Mouse (Mus musculus): ENCODE measurements at regions not wholly inside any gene's neighbourhood (a gene's known extent, or its start where the extent isn't known, plus 50 kb on each side); places are given as distances from the start of the nearest gene placed in this dataset. TPM values are rescaled to one million over a fixed set of nuclear protein-coding genes. Genes with fewer than 3 reads are reported as not detected.

- Histone ChIP-seq H3K4me2 (ENCODE audit: low read depth, low read length) (no peak overlapping the region), H3K36me3 (ENCODE audit: control insufficient read depth, insufficient read depth, low read length) (no peaks in the 10 kb centered on the region), H3K4me1 (replicated peaks; ENCODE audit: control insufficient read depth, insufficient read depth, low read length) (peaks cover 7% of the 10 kb centered on the region; the same call in 1 of the 2 replicates), H3K27me3 (ENCODE audit: control insufficient read depth, insufficient read depth, low read depth, low read length) (no peaks in the 10 kb centered on the region), H3K4me3 (ENCODE audit: low read length) (no peak overlapping the region), H3K9ac (ENCODE audit: low read length) (no peak overlapping the region), H3K27ac (ENCODE audit: low read length) (no peak overlapping the region), H3K9me3 (ENCODE audit: control insufficient read depth, low read length) (no peaks in the 10 kb centered on the region)
- 61% methylated on average over 7 of the region's 7 CpGs for WGBS
- no peak for ATAC-seq (ENCODE audit: low read depth)
Measured at GRCm38 (mm10) chr9:115857301-115857700, 52.0 kb upstream of the Gadl1 start.

GRCm38 (mm10) chr9:115858848-115859247 is 50.4 kb upstream of the Gadl1 start:
- Histone ChIP-seq H3K9ac (ENCODE audit: low read length) (no peak overlapping the region), H3K27ac (ENCODE audit: low read length) (no peak overlapping the region), H3K4me1 (replicated peaks; ENCODE audit: control insufficient read depth, insufficient read depth, low read length) (peaks cover 2% of the 10 kb centered on the region; the same call in 1 of the 2 replicates), H3K9me3 (ENCODE audit: control insufficient read depth, low read length) (no peaks in the 10 kb centered on the region), H3K36me3 (ENCODE audit: control insufficient read depth, insufficient read depth, low read length) (no peaks in the 10 kb centered on the region), H3K27me3 (ENCODE audit: control insufficient read depth, insufficient read depth, low read depth, low read length) (no peaks in the 10 kb centered on the region), H3K4me2 (ENCODE audit: low read depth, low read length) (no peak overlapping the region), H3K4me3 (ENCODE audit: low read length) (no peak overlapping the region)
- WGBS, result 73% methylated on average over 3 of the region's 3 CpGs
- ATAC-seq (ENCODE audit: low read depth), result no peak

MicroRNAs in the stretch of these regions (microRNA counts, 519-probe panel; counts per million panel counts)
- microRNA mmu-miR-467h+mmu-miR-669d+mmu-miR-669l, result 1,532 counts per million, percentile 21 among the panel's probes with 10 or more counts

Small RNA genes lying in the stretch of these regions (microRNA-seq; reads per million reads assigned to microRNA genes)
- gene Gm22243 (not detected), gene Gm25510 (not detected), gene Gm26303 (not detected), gene Mir467h (not detected)
